Mouse (Mus musculus) limb, embryonic 10.5 days (tissue): ENCODE results near the gene Cmah. TPM values are rescaled to one million over a fixed set of nuclear protein-coding genes. Genes with fewer than 3 reads are reported as not detected.

Experiments used
- DNase-seq: peaks from one replicate; pipeline ENCODE4 v3.0.0-alpha.2; 2017; ENCODE audit warnings: low spot score
- H3K27ac ChIP-seq: fragments of 300-500 bp; sonication (generic); 2 replicates; pipeline ENCODE4 v1.5.1; 2016; ENCODE audit warnings: mild to moderate bottlenecking
- H3K27me3 ChIP-seq: fragments of 300-500 bp; sonication (generic); 2 replicates; pipeline ENCODE4 v1.6.1; 2016; ENCODE audit warnings: low read depth, mild to moderate bottlenecking; ENCODE audit not compliant: poor library complexity, severe bottlenecking
- H3K36me3 ChIP-seq: fragments of 300-500 bp; sonication (generic); 2 replicates; pipeline ENCODE4 v1.6.1; 2016; ENCODE audit warnings: mild to moderate bottlenecking, moderate library complexity
- H3K4me1 ChIP-seq: fragments of 300-500 bp; sonication (generic); 2 replicates; pipeline ENCODE4 v1.6.1; 2016
- H3K4me3 ChIP-seq: fragments of 300-500 bp; sonication (generic); 2 replicates; pipeline ENCODE4 v1.5.1; 2016; ENCODE audit warnings: mild to moderate bottlenecking, moderate library complexity
- H3K9me3 ChIP-seq: fragments of 300-500 bp; sonication (generic); replicated peaks from 2 replicates; pipeline ENCODE4 v1.6.1; 2016; ENCODE audit warnings: mild to moderate bottlenecking
- WGBS: fragments of 180-500 bp; shearing (Covaris S2); methylation state at CpG from one replicate; pipeline ENCODE4 v1.1.7; 2016; 5-methylcytosine and 5-hydroxymethylcytosine counted together
- polyA plus RNA-seq: library from polyadenylated mRNA; unstranded; fragments of >200 nt; fragmentation: Nextera tagmentation; extraction: Ambion mirVana; gene quantifications from 2 replicates; pipeline ENCODE4 v1.2.1, GENCODE M21; 2016

Cmah gene
- polyA plus RNA-seq, 1 experiment from 2014 or later, result 0.35 TPM

GRCm38 (mm10) chr13:24518887-24519286 is 191.7 kb downstream of the Cmah start:
- Histone ChIP-seq H3K4me3 (no peak overlapping the region), H3K4me1 (peaks cover 6% of the 10 kb centered on the region), H3K36me3 (no peaks in the 10 kb centered on the region), H3K9me3 (no peaks in the 10 kb centered on the region), H3K27me3 (no peaks in the 10 kb centered on the region), H3K27ac (no peak overlapping the region)
- DNase-seq, result peak; percentile 69
- 37% methylated on average over 6 of the region's 6 CpGs for WGBS

- no peak for DNase-seq
- H3K36me3 ChIP-seq, result no peaks in the 10 kb centered on the region
- H3K27me3 ChIP-seq, result no peaks in the 10 kb centered on the region
- H3K27ac ChIP-seq, result no peak overlapping the region
- no peak overlapping the region for H3K4me3 ChIP-seq
- no peaks in the 10 kb centered on the region for H3K9me3 ChIP-seq
- whole genome bisulfite sequencing, result 83% methylated on average over 14 of the region's 14 CpGs
- peaks cover 6% of the 10 kb centered on the region for H3K4me1 ChIP-seq
Measured at GRCm38 (mm10) chr13:24519976-24520647, 192.9 kb downstream of the Cmah start.

GRCm38 (mm10) chr13:24520796-24521195 is 193.6 kb downstream of the Cmah start:
- no peak for DNase-seq
- no peaks in the 10 kb centered on the region for H3K36me3 ChIP-seq
- H3K4me1 ChIP-seq, result peaks cover 6% of the 10 kb centered on the region
- WGBS, result 90% methylated on average over 10 of the region's 10 CpGs
- no peaks in the 10 kb centered on the region for H3K9me3 ChIP-seq
- H3K27me3 ChIP-seq, result no peaks in the 10 kb centered on the region
- H3K4me3 ChIP-seq, result no peak overlapping the region
- no peak overlapping the region for H3K27ac ChIP-seq

- Histone ChIP-seq H3K27me3 (no peaks in the 10 kb centered on the region), H3K4me1 (peaks cover 6% of the 10 kb centered on the region), H3K36me3 (no peaks in the 10 kb centered on the region), H3K9me3 (no peaks in the 10 kb centered on the region), H3K4me3 (no peak overlapping the region), H3K27ac (no peak overlapping the region)
- DNase-seq, result no peak
- 78% methylated on average over 18 of the region's 18 CpGs for WGBS
Measured at GRCm38 (mm10) chr13:24521446-24522342, 194.5 kb downstream of the Cmah start.

GRCm38 (mm10) chr13:24522343-24522837 is 195.2 kb downstream of the Cmah start:
- no peak overlapping the region for H3K27ac ChIP-seq
- H3K9me3 ChIP-seq, result no peaks in the 10 kb centered on the region
- 83% methylated on average over 7 of the region's 7 CpGs for WGBS
- H3K27me3 ChIP-seq, result no peaks in the 10 kb centered on the region
- H3K4me3 ChIP-seq, result no peak overlapping the region
- H3K36me3 ChIP-seq, result no peaks in the 10 kb centered on the region
- H3K4me1 ChIP-seq, result peaks cover 8% of the 10 kb centered on the region
- DNase-seq, result no peak

GRCm38 (mm10) chr13:24523587-24524221 is 196.5 kb downstream of the Cmah start:
- Histone ChIP-seq H3K36me3 (no peaks in the 10 kb centered on the region), H3K27me3 (no peaks in the 10 kb centered on the region), H3K4me1 (peaks cover 12% of the 10 kb centered on the region), H3K4me3 (no peak overlapping the region), H3K27ac (no peak overlapping the region), H3K9me3 (no peaks in the 10 kb centered on the region)
- WGBS, result 84% methylated on average over 4 of the region's 4 CpGs
- DNase-seq, result no peak

GRCm38 (mm10) chr13:24524468-24524867 is 197.3 kb downstream of the Cmah start:
- no peak for DNase-seq
- Histone ChIP-seq H3K27me3 (no peaks in the 10 kb centered on the region), H3K4me3 (no peak overlapping the region), H3K27ac (no peak overlapping the region), H3K4me1 (peaks cover 12% of the 10 kb centered on the region), H3K36me3 (no peaks in the 10 kb centered on the region), H3K9me3 (no peaks in the 10 kb centered on the region)
- WGBS, result 88% methylated on average over 1 of the region's 1 CpGs

- no peaks in the 10 kb centered on the region for H3K36me3 ChIP-seq
- no peaks in the 10 kb centered on the region for H3K27me3 ChIP-seq
- no peaks in the 10 kb centered on the region for H3K9me3 ChIP-seq
- no peak for DNase-seq
- H3K4me3 ChIP-seq, result no peak overlapping the region
- 72% methylated on average over 3 of the region's 3 CpGs for WGBS
- H3K4me1 ChIP-seq, result peaks cover 12% of the 10 kb centered on the region
- no peak overlapping the region for H3K27ac ChIP-seq
Measured at GRCm38 (mm10) chr13:24525551-24525950, 198.3 kb downstream of the Cmah start.

GRCm38 (mm10) chr13:24526916-24527315 is 199.7 kb downstream of the Cmah start:
- no peak for DNase-seq
- H3K4me1 ChIP-seq, result peaks cover 7% of the 10 kb centered on the region; the same call in 1 of the 2 replicates
- H3K27me3 ChIP-seq, result no peaks in the 10 kb centered on the region
- H3K36me3 ChIP-seq, result no peaks in the 10 kb centered on the region
- WGBS, result 60% methylated on average over 2 of the region's 2 CpGs
- no peak overlapping the region for H3K4me3 ChIP-seq
- H3K9me3 ChIP-seq, result no peaks in the 10 kb centered on the region
- H3K27ac ChIP-seq, result no peak overlapping the region

Other genes starting within 250 kb of the Cmah start
- gene Carmil1, start 46.6 kb upstream of the Cmah start, polyA plus RNA-seq, result 23.3 and 33.1 TPM in 2 replicates